Mouse (Mus musculus): ENCODE measurements around the gene Kif6. TPM values are rescaled to one million over a fixed set of nuclear protein-coding genes. Genes with fewer than 3 reads are reported as not detected.

Gene Kif6
- total and polyA plus RNA-seq, 3 experiments: 0.11 TPM; not detected in 2

DNA sequence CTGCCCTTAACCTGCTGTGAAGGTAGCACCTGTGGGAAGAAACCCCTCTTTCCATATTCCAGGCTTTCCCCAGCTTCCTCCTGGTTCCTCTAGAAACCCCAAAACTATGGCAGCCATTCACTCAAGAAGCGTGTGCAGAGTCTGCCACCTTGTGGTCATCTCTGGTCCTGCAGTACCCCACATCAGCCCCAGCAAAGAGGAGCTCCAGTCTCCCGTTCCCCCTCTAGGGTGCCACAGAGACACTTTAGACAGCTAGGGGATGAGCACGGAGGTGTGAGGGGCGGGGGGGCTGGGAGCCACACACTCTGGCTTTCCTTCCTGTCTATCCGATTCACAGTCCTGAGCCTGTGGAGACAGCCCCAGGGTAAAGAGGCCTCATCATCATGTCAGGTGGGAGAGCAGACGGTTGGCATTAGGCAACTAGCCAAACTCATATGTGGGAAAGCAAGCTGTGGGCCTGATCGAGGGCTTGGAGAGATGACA, 284.0 kb downstream of the Kif6 start:
- ATAC-seq (ENCODE audit: extremely low read depth, insufficient number of reproducible peaks, low FRiP score, poor library complexity, severe bottlenecking) (no peak), DNase-seq (ENCODE audit: low spot score) (no peak)
- Histone ChIP-seq H3K4me1 (ENCODE audit: insufficient read depth, low read depth, low read length) (no peaks in the 10 kb centered on the region), H3K27me3 (ENCODE audit: insufficient read depth, low read length) (no peaks in the 10 kb centered on the region), H3K4me3 (ENCODE audit: low read depth, low read length) (no peak overlapping the region), H3K9me3 (replicated peaks) (peaks cover 79% of the 10 kb centered on the region), H3K36me3 (replicated peaks) (no peaks in the 10 kb centered on the region)
- no peak for TF ChIP-seq CTCF (IDR thresholded peaks at IDR 0.05; ENCODE audit: low read depth, low read length)
- TF ChIP-seq GATA2 (IDR thresholded peaks at IDR 0.05; ENCODE audit: borderline replicate concordance, low read depth, low read length): no peak
- TF ChIP-seq TAL1 (conservative IDR thresholded peaks at IDR 0.05; ENCODE audit: low read depth, low read length): no peak
- no peak for TF ChIP-seq GATA1 (IDR thresholded peaks at IDR 0.05; ENCODE audit: borderline replicate concordance, low read length)

DNA sequence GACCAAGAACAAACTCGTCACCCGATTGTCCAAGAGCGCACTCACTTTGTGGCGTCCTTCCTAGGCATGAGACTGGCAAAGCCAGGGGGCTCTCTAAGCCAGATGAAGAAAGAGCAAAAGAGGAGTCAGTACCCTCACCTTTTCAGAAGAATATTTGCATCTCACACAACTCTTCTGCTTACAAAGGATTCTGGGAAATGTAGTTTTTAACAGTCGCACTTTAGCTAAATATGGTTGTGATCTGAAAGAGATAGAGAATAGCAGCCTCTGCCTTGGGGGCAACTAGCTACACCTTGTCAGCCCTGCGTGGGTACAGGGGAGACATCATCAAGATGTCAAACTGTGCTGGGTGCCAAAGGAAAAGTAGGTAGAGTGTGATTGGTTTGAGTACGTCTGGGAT, 287.7 kb downstream of the Kif6 start:
- Histone ChIP-seq H3K4me3 (ENCODE audit: low read depth, low read length) (no peak overlapping the region), H3K36me3 (replicated peaks) (no peaks in the 10 kb centered on the region), H3K27me3 (ENCODE audit: insufficient read depth, low read length) (no peaks in the 10 kb centered on the region), H3K4me1 (ENCODE audit: insufficient read depth, low read depth, low read length) (no peaks in the 10 kb centered on the region), H3K9me3 (replicated peaks) (peaks cover 85% of the 10 kb centered on the region)
- TF ChIP-seq TAL1 (conservative IDR thresholded peaks at IDR 0.05; ENCODE audit: low read depth, low read length) (no peak), CTCF (IDR thresholded peaks at IDR 0.05; ENCODE audit: low read depth, low read length) (no peak), POLR2AphosphoS5 (IDR thresholded peaks at IDR 0.05; ENCODE audit: insufficient replicate concordance, low read depth, low read length) (no peak), GATA2 (IDR thresholded peaks at IDR 0.05; ENCODE audit: borderline replicate concordance, low read depth, low read length) (no peak), GATA1 (IDR thresholded peaks at IDR 0.05; ENCODE audit: borderline replicate concordance, low read length) (no peak)
- ATAC-seq (ENCODE audit: extremely low read depth, insufficient number of reproducible peaks, low FRiP score, poor library complexity, severe bottlenecking) (no peak), DNase-seq (ENCODE audit: low spot score) (no peak)

DNA sequence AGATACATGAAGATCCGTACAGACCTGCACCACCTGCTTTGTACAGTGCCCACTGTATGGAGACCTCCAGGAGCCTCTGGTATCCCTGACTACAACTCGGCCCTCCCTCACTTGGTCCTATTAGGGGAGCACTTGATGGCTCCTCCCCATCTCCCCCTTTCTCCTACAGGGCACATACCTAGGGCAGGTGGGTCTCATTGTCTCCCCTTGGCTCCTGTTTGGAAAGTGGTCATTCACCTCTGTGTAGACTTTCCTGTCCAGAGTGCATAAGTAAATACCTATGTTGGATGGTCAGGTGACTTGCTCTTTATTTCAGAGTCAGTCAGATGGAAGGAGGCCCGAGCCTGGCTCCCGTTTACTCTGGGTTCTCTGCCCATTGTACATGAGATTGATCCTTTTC, 308.5 kb downstream of the Kif6 start:
- Histone ChIP-seq H3K4me3 (ENCODE audit: low read depth, low read length) (no peak overlapping the region), H3K9me3 (replicated peaks) (peaks cover 69% of the 10 kb centered on the region), H3K36me3 (replicated peaks) (no peaks in the 10 kb centered on the region), H3K4me1 (ENCODE audit: insufficient read depth, low read depth, low read length) (no peaks in the 10 kb centered on the region), H3K27me3 (ENCODE audit: insufficient read depth, low read length) (no peaks in the 10 kb centered on the region)
- DNase-seq (ENCODE audit: low spot score) (no peak), ATAC-seq (ENCODE audit: extremely low read depth, insufficient number of reproducible peaks, low FRiP score, poor library complexity, severe bottlenecking) (no peak)
- no peak for TF ChIP-seq POLR2AphosphoS5 (IDR thresholded peaks at IDR 0.05; ENCODE audit: insufficient replicate concordance, low read depth, low read length)
- TF ChIP-seq CTCF (IDR thresholded peaks at IDR 0.05; ENCODE audit: low read depth, low read length): no peak
- no peak for TF ChIP-seq TAL1 (conservative IDR thresholded peaks at IDR 0.05; ENCODE audit: low read depth, low read length)
- TF ChIP-seq GATA1 (IDR thresholded peaks at IDR 0.05; ENCODE audit: borderline replicate concordance, low read length): no peak
- no peak for TF ChIP-seq GATA2 (IDR thresholded peaks at IDR 0.05; ENCODE audit: borderline replicate concordance, low read depth, low read length)

DNA sequence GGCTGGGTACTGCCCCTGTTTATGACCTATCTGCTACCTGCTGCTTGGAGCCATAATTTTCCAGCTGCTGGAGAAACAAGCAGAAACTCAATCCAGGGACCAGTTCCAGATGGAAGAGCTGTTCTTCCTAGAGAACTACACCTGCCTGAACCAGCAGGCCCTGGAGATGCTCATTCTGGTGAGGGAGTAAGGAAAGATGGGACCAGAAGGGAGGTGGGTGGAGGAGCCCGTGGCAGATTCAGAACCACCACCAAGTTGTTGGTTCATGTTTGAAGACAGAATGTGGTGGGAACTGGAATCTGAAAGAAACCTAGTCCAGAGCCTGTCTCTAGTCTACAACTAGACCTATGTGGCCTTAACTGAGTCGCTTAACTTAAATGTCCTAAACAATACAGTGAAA, 312.7 kb downstream of the Kif6 start:
- H3K36me3 ChIP-seq (replicated peaks): no peaks in the 10 kb centered on the region
- TF ChIP-seq TAL1 (conservative IDR thresholded peaks at IDR 0.05; ENCODE audit: low read depth, low read length) (no peak), POLR2AphosphoS5 (IDR thresholded peaks at IDR 0.05; ENCODE audit: insufficient replicate concordance, low read depth, low read length) (no peak), GATA1 (IDR thresholded peaks at IDR 0.05; ENCODE audit: borderline replicate concordance, low read length) (no peak), CTCF (IDR thresholded peaks at IDR 0.05; ENCODE audit: low read depth, low read length) (no peak), GATA2 (IDR thresholded peaks at IDR 0.05; ENCODE audit: borderline replicate concordance, low read depth, low read length) (no peak)
- H3K4me1 ChIP-seq (ENCODE audit: insufficient read depth, low read depth, low read length): no peaks in the 10 kb centered on the region
- ATAC-seq (ENCODE audit: extremely low read depth, insufficient number of reproducible peaks, low FRiP score, poor library complexity, severe bottlenecking) (no peak), DNase-seq (ENCODE audit: low spot score) (no peak)
- H3K9me3 ChIP-seq (replicated peaks): peaks cover 98% of the 10 kb centered on the region
- no peak overlapping the region for H3K4me3 ChIP-seq (ENCODE audit: low read depth, low read length)
- no peaks in the 10 kb centered on the region for H3K27me3 ChIP-seq (ENCODE audit: insufficient read depth, low read length)

DNA sequence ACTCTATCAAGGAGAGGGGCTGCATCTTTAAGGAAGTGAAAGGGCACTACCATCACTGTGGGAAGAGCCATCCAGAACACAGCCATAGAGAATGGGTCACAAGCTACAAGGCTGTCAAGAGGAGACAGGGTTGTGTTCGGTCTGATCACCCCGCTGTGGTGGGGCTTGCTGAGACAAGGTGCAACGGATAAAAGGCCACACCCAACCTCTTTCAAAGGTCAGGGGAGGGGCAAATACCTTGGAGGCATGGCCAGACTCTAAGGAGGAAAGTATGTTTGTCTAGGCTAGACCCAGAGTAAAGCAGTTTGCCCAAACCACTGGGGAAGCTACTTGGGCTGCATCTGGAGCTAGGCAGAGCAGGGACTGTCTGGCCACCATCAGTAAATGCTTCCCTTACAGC, 318.9 kb downstream of the Kif6 start:
- Histone ChIP-seq H3K27me3 (ENCODE audit: insufficient read depth, low read length) (no peaks in the 10 kb centered on the region; the same call in 1 of the 2 replicates), H3K4me3 (ENCODE audit: low read depth, low read length) (no peak overlapping the region), H3K36me3 (replicated peaks) (no peaks in the 10 kb centered on the region), H3K9me3 (replicated peaks) (peaks cover 92% of the 10 kb centered on the region), H3K4me1 (ENCODE audit: insufficient read depth, low read depth, low read length) (no peaks in the 10 kb centered on the region)
- TF ChIP-seq GATA1 (IDR thresholded peaks at IDR 0.05; ENCODE audit: borderline replicate concordance, low read length) (no peak), POLR2AphosphoS5 (IDR thresholded peaks at IDR 0.05; ENCODE audit: insufficient replicate concordance, low read depth, low read length) (no peak), GATA2 (IDR thresholded peaks at IDR 0.05; ENCODE audit: borderline replicate concordance, low read depth, low read length) (no peak), CTCF (IDR thresholded peaks at IDR 0.05; ENCODE audit: low read depth, low read length) (no peak), TAL1 (conservative IDR thresholded peaks at IDR 0.05; ENCODE audit: low read depth, low read length) (no peak)
- no peak for DNase-seq (ENCODE audit: low spot score)
- no peak for ATAC-seq (ENCODE audit: extremely low read depth, insufficient number of reproducible peaks, low FRiP score, poor library complexity, severe bottlenecking)

DNA sequence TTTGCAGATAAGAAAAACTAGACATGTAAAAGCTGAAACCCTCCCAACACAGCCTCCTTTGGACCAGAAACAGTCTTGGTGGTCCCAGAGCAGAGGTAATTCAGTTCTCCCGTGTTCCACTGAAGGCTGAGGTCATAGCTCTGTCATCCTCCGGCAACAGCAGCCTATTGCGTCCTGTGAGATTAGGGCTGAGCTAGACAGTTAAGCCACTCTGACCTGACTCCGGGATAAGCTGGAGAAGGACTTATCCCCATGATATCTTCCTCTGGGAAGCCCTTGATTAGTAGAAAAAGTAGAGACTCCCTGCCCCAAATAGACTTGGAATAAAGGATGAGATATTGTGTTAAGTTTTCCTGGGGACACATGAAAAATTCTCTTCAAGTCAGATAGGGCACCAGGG, 319.6 kb downstream of the Kif6 start:
- ATAC-seq (ENCODE audit: extremely low read depth, insufficient number of reproducible peaks, low FRiP score, poor library complexity, severe bottlenecking) (no peak), DNase-seq (ENCODE audit: low spot score) (no peak)
- no peak overlapping the region for H3K4me3 ChIP-seq (ENCODE audit: low read depth, low read length)
- H3K27me3 ChIP-seq (ENCODE audit: insufficient read depth, low read length): no peaks in the 10 kb centered on the region; the same call in 1 of the 2 replicates
- peaks cover 88% of the 10 kb centered on the region for H3K9me3 ChIP-seq (replicated peaks)
- H3K36me3 ChIP-seq (replicated peaks): no peaks in the 10 kb centered on the region
- H3K4me1 ChIP-seq (ENCODE audit: insufficient read depth, low read depth, low read length): no peaks in the 10 kb centered on the region
- TF ChIP-seq TAL1 (conservative IDR thresholded peaks at IDR 0.05; ENCODE audit: low read depth, low read length) (no peak), POLR2AphosphoS5 (IDR thresholded peaks at IDR 0.05; ENCODE audit: insufficient replicate concordance, low read depth, low read length) (no peak), GATA2 (IDR thresholded peaks at IDR 0.05; ENCODE audit: borderline replicate concordance, low read depth, low read length) (no peak), CTCF (IDR thresholded peaks at IDR 0.05; ENCODE audit: low read depth, low read length) (no peak), GATA1 (IDR thresholded peaks at IDR 0.05; ENCODE audit: borderline replicate concordance, low read length) (no peak)
